Mouse (Mus musculus) kidney, adult 2 months (tissue): Measurements from ENCODE around the gene Tiam1.

ENCODE experiments used
- CTCF ChIP-seq: fragments of 200-500 bp; conservative IDR thresholded peaks from 2 replicates; pipeline ENCODE4 v1.5.1; 2011; ENCODE audit warnings: low read depth, mild to moderate bottlenecking, control low read depth, low read length, moderate library complexity, mixed read lengths; ENCODE audit not compliant: insufficient read depth, insufficient read length
- POLR2A ChIP-seq: fragments of 200-500 bp; IDR thresholded peaks from one replicate; pipeline ENCODE4 v1.6.1; 2011; ENCODE audit warnings: low read depth, low read length, control low read depth

DNA sequence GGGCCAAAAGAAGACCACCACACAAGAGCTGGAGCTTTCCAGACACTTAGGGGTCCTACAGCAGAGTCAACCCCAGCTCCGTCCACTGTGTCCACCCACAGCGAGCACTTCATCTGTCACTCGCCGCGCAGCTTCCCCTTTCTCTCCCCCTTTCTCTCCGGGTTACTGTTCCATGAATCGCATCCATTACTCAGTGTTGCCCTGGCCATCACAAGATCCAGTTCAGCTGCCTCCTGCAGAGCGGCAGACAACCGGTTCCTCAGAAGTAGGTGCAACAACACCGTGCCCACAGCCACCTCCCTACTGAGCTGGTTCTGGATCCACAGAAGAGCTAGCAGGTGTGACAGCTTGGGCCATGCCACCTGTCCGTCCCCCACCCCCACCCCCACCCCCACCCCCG is 184.6 kb downstream of the Tiam1 start:
- TF ChIP-seq POLR2A (no peak), CTCF (no peak)
